Mouse (Mus musculus): ENCODE results near the gene Gm6592. TPM values are rescaled to one million over a fixed set of nuclear protein-coding genes. Genes with fewer than 3 reads are reported as not detected.

Gm6592 gene
- polyA plus RNA-seq (2021; fragmentation: Nextera tagmentation), result not detected in 2 replicates
- long read RNA-seq, experiment 1, result 0 reads
- long read RNA-seq, experiment 2, result 0 reads

GRCm38 (mm10) chrX:8843694-8844093, at the start of gene Gm6592:
TSS of gene Gm6592 (plus strand) at chrX:8843994.

GRCm38 (mm10) chrX:8803391-8803790, 40.4 kb upstream of the Gm6592 start, which contains the start of gene Ssxb5:
TSS of gene Ssxb5 (plus strand) at chrX:8803691.

GRCm38 (mm10) chrX:8873953-8874352, 30.2 kb downstream of the Gm6592 start, which contains the start of gene Gm5751:
TSS of gene Gm5751 (plus strand) at chrX:8874253.

GRCm38 (mm10) chrX:8892343-8893155, 48.8 kb downstream of the Gm6592 start, which contains the start of gene B630019K06Rik:
TSS of gene B630019K06Rik (plus strand) at chrX:8892382.

Other genes starting within 250 kb of the Gm6592 start
- gene Ssxb8, start 153.2 kb upstream of the Gm6592 start, polyA plus RNA-seq (2021; fragmentation: Nextera tagmentation), result not detected in 2 replicates
- gene Ssx9, start 95.6 kb upstream of the Gm6592 start, polyA plus RNA-seq (2021; fragmentation: Nextera tagmentation), result not detected in 2 replicates
- not detected in 2 replicates for gene Ssxb5, start 40.3 kb upstream of the Gm6592 start, polyA plus RNA-seq (2021; fragmentation: Nextera tagmentation)
- gene Gm5751, start 30.3 kb downstream of the Gm6592 start, polyA plus RNA-seq (2021; fragmentation: Nextera tagmentation), result not detected in 2 replicates
- 5.2 and 6.2 TPM in 2 replicates for gene B630019K06Rik, start 48.4 kb downstream of the Gm6592 start, polyA plus RNA-seq (2021; fragmentation: Nextera tagmentation)
- gene Fthl17b, start 119.0 kb downstream of the Gm6592 start, polyA plus RNA-seq (2021; fragmentation: Nextera tagmentation), result not detected in 2 replicates
- not detected in 2 replicates for gene Fthl17c, start 132.6 kb downstream of the Gm6592 start, polyA plus RNA-seq (2021; fragmentation: Nextera tagmentation)
- not detected in 2 replicates for gene Fthl17d, start 142.8 kb downstream of the Gm6592 start, polyA plus RNA-seq (2021; fragmentation: Nextera tagmentation)
- not detected in 2 replicates for gene Fthl17e, start 189.5 kb downstream of the Gm6592 start, polyA plus RNA-seq (2021; fragmentation: Nextera tagmentation)
- gene Fthl17f, start 219.0 kb downstream of the Gm6592 start, polyA plus RNA-seq (2021; fragmentation: Nextera tagmentation), result not detected in 2 replicates

All from layer of hippocampus, adult 6 months (tissue).